Mouse (Mus musculus) limb, embryonic 11.5 days (tissue): ENCODE measurements at regions not wholly inside any gene's neighbourhood (a gene's known extent, or its start where the extent isn't known, plus 50 kb on each side); places are given as distances from the start of the nearest gene placed in this dataset.

ENCODE experiments used
- ATAC-seq: fragments of 200-750 bp; cut with Nextera tagmentation; 2 replicates; pipeline ENCODE4 v1.8.0; 2017; ENCODE audit warnings: low read depth; ENCODE audit not compliant: insufficient number of reproducible peaks, low FRiP score, low TSS enrichment
- DNase-seq: peaks from one replicate; pipeline ENCODE4 v3.0.0-alpha.2; 2015; ENCODE audit warnings: low spot score
- H3K27ac ChIP-seq: fragments of 300-500 bp; sonication (generic); replicated peaks from 2 replicates; pipeline ENCODE4 v1.5.1; 2014; ENCODE audit warnings: low read depth, mild to moderate bottlenecking, low read length
- H3K27me3 ChIP-seq: fragments of 300-500 bp; sonication (generic); 2 replicates; pipeline ENCODE4 v1.6.1; 2014; ENCODE audit warnings: mild to moderate bottlenecking, low read length, mixed read lengths; ENCODE audit not compliant: control insufficient read depth, insufficient read depth
- H3K36me3 ChIP-seq: fragments of 300-500 bp; sonication (generic); 2 replicates; pipeline ENCODE4 v1.6.1; 2014; ENCODE audit warnings: mild to moderate bottlenecking, low read length, moderate library complexity, mixed read lengths; ENCODE audit not compliant: control insufficient read depth, insufficient read depth
- H3K4me1 ChIP-seq: fragments of 300-500 bp; sonication (generic); 2 replicates; pipeline ENCODE4 v1.6.1; 2014; ENCODE audit warnings: low read length, mixed read lengths; ENCODE audit not compliant: control insufficient read depth, insufficient read depth
- H3K4me2 ChIP-seq: fragments of 300-500 bp; sonication (generic); 2 replicates; pipeline ENCODE4 v1.6.1; 2014; ENCODE audit warnings: low read depth, mild to moderate bottlenecking, moderate library complexity; ENCODE audit not compliant: severe bottlenecking
- H3K4me3 ChIP-seq: fragments of 300-500 bp; sonication (generic); 2 replicates; pipeline ENCODE4 v1.5.1; 2014; ENCODE audit warnings: low read depth, low read length
- H3K9ac ChIP-seq: fragments of 300-500 bp; sonication (generic); 2 replicates; pipeline ENCODE4 v1.6.1; 2014; ENCODE audit warnings: mild to moderate bottlenecking, low read length
- H3K9me3 ChIP-seq: fragments of 300-500 bp; sonication (generic); 2 replicates; pipeline ENCODE4 v1.6.1; 2016; ENCODE audit warnings: low read length; ENCODE audit not compliant: control insufficient read depth
- WGBS: fragments of 180-500 bp; shearing (Covaris S2); extraction: QIAGEN DNeasy Blood & Tissue Kit; methylation state at CpG from one replicate; pipeline ENCODE4 v1.1.7; 2014; 5-methylcytosine and 5-hydroxymethylcytosine counted together

DNA sequence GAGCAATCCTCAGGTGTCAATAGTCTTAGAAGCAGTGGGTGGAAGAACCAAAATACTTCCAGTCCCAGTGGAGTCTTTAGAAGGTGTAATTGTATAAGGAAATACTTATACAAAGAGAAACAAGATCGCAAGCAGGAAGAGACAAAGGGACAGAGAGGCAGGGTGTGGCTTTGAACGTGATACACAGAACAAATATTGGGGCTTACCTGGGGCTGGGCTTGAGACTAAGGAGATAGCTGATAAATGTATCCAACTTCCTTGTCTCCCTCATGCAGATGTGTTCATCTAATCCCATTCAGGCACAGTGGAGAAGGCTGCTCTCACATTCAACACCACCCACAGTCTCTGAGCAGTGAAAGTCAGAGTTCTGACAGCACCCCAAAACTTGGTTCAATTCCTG, 331.9 kb upstream of the Igfbp3 start:
- no peak for ATAC-seq
- DNase-seq: no peak
- no peak overlapping the region for H3K9ac ChIP-seq
- H3K9me3 ChIP-seq: no peaks in the 10 kb centered on the region
- no peaks in the 10 kb centered on the region for H3K4me1 ChIP-seq
- no peak overlapping the region for H3K27ac ChIP-seq
- no peak overlapping the region for H3K4me2 ChIP-seq
- WGBS: 95% methylated on average over 2 of the region's 2 CpGs
- H3K27me3 ChIP-seq: no peaks in the 10 kb centered on the region
- H3K36me3 ChIP-seq: no peaks in the 10 kb centered on the region
- H3K4me3 ChIP-seq: no peak overlapping the region

DNA sequence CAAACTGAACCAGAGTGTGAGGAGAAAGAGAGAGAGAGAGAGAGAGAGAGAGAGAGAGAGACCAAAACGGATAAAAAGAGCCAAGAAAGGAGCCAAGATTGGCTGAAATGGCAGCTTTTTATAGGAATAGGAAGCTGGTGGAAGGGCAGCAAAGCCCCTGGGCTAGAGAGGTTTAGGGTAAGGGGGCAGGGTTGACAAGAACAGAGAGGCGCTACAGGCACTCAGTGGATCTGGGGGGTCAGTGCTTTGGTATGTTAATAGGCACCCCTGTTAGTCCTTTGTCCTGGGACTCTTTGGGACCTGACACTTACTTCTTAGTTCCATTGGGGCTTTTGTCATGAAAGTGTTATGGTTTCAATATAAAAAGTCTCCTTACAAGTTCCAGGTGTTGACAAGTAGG, 320.9 kb upstream of the Igfbp3 start:
- no peak overlapping the region for H3K9ac ChIP-seq
- no peak for ATAC-seq
- DNase-seq: no peak
- WGBS: 33% methylated on average over 2 of the region's 2 CpGs
- H3K4me1 ChIP-seq: no peaks in the 10 kb centered on the region
- no peaks in the 10 kb centered on the region for H3K36me3 ChIP-seq
- no peaks in the 10 kb centered on the region for H3K27me3 ChIP-seq
- no peak overlapping the region for H3K4me2 ChIP-seq
- H3K4me3 ChIP-seq: no peak overlapping the region
- no peak overlapping the region for H3K27ac ChIP-seq
- H3K9me3 ChIP-seq: no peaks in the 10 kb centered on the region; the same call in 1 of the 2 replicates

DNA sequence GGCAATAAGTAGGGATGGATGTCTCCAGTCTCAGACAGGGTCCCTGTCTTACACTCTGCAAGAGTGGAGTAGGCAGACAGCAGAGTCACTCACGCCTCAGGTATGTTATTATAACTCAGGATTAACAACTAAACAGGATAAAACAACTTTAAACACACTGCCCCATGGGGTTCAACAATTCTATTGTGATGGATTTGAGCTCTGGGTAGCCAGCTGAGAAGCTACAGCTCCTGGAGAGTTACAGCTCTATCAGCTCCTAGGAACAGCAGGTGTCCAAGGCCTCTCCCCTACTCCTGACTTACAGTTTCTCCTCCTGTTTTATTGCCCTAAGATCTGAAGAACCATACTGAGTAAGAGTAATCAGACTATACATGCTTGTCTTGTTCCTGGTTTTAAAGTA, 319.6 kb upstream of the Igfbp3 start:
- DNase-seq: no peak
- no peaks in the 10 kb centered on the region; the same call in 1 of the 2 replicates for H3K9me3 ChIP-seq
- no peak overlapping the region for H3K4me2 ChIP-seq
- ATAC-seq: no peak
- WGBS: 50% methylated on average over 1 of the region's 1 CpGs
- H3K36me3 ChIP-seq: no peaks in the 10 kb centered on the region
- no peaks in the 10 kb centered on the region for H3K4me1 ChIP-seq
- H3K27ac ChIP-seq: no peak overlapping the region
- H3K9ac ChIP-seq: no peak overlapping the region
- H3K27me3 ChIP-seq: no peaks in the 10 kb centered on the region
- H3K4me3 ChIP-seq: no peak overlapping the region

DNA sequence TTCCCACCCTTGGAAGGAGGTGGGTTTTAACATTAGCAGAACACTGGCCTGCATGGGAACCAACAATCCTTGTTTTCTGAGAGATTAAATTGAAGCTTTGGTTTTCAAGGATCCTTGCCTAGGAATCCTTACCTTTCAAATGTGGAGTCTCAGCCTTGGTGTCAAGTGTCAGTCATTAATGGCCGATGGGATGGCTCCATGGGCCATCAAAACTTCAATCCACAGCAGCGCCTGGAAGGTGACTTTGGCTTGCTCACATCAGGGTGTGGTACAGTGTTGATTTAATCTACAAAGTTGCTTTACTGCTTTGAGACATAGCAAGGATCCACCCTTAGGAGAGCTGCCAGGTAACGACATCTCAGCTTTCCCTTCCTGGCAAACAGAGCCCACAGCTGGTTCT, 318.1 kb upstream of the Igfbp3 start:
- no peak overlapping the region for H3K9ac ChIP-seq
- H3K4me2 ChIP-seq: no peak overlapping the region
- no peak overlapping the region for H3K27ac ChIP-seq
- no peaks in the 10 kb centered on the region; the same call in 1 of the 2 replicates for H3K9me3 ChIP-seq
- no peak for DNase-seq
- H3K4me3 ChIP-seq: no peak overlapping the region
- 65% methylated on average over 3 of the region's 3 CpGs for WGBS
- no peaks in the 10 kb centered on the region for H3K36me3 ChIP-seq
- no peaks in the 10 kb centered on the region for H3K27me3 ChIP-seq
- no peak for ATAC-seq
- H3K4me1 ChIP-seq: no peaks in the 10 kb centered on the region

DNA sequence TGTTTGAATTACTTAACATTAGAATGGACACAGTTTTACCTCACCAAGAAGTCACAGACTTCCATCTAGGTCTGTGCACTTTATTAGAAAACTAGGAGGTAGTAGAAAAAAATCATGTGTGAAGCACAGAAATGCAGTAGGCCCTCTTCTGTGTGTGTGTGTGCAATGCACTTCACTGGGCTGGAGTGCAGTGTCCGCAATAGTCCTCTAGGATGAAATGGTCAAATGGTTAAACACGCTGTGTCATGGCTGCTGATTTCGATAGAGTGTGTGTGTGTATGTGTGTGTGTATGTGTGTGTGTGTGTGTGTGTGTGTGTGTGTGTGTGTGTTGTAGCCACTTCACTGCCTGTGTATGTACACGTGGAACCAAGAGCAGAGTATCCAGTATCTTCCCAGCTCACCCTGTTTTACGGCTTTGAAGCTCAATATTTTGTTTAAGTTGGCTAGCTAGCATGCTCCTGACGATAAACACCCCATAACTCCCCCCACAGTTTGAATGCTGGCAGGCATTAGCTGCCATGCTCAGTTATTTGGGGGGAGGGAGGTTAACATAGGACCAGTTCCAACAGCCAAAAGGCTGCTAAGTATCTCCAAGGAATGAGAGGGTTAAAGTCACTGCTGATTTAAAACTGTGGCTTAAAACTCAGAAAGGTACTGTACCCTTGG, 316.9 kb upstream of the Igfbp3 start:
- no peak overlapping the region for H3K4me3 ChIP-seq
- no peak overlapping the region for H3K9ac ChIP-seq
- H3K4me2 ChIP-seq: no peak overlapping the region
- H3K4me1 ChIP-seq: no peaks in the 10 kb centered on the region
- H3K27ac ChIP-seq: no peak overlapping the region
- no peak for DNase-seq
- H3K36me3 ChIP-seq: no peaks in the 10 kb centered on the region
- H3K27me3 ChIP-seq: no peaks in the 10 kb centered on the region
- no peak for ATAC-seq
- no peaks in the 10 kb centered on the region for H3K9me3 ChIP-seq
- WGBS: 85% methylated on average over 6 of the region's 6 CpGs

DNA sequence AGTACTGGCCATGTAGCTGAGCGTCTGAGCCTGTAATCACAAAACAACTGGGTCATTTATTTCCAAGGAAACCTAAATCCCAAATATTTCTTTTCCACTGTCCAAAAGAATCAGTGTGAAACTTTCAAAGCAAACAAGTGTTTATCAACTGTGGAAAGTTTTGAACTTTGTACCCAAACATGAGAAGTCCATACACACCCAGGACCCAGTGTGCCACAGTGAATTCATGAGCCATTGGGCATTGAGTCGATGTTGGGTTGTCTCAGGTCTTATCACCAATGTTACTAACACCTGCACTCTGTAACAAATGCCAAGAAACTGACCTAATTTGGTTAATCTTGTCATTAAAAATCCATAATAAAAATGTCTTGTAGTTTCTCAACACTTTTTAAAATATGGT, 305.8 kb upstream of the Igfbp3 start:
- WGBS: 57% methylated on average over 2 of the region's 2 CpGs
- Histone ChIP-seq H3K27ac (no peak overlapping the region), H3K4me3 (no peak overlapping the region), H3K9ac (no peak overlapping the region), H3K4me2 (no peak overlapping the region), H3K9me3 (no peaks in the 10 kb centered on the region), H3K27me3 (no peaks in the 10 kb centered on the region), H3K36me3 (no peaks in the 10 kb centered on the region), H3K4me1 (no peaks in the 10 kb centered on the region)
- DNase-seq: no peak
- ATAC-seq: no peak

DNA sequence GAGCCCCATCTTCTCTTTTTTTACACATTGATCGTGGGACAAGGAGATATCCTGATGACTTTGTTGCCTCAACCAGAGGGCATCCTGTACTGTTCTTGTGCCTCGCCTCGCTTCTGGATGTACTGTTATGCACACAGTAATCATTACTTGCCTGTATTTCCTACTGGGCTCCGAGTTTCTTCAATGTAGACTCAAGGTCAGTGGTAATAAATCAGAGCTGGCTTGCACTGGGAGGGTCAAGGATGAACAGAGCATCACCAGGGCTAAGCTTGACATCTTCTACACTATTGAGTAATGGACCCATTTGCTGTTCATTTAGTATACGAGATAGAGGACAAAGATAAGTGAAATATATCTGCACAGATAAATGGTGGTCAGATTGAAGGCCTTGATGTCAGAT, 295.1 kb upstream of the Igfbp3 start:
- Histone ChIP-seq H3K36me3 (no peaks in the 10 kb centered on the region), H3K4me1 (no peaks in the 10 kb centered on the region), H3K9ac (no peak overlapping the region), H3K27me3 (no peaks in the 10 kb centered on the region), H3K4me3 (no peak overlapping the region), H3K27ac (no peak overlapping the region), H3K4me2 (no peak overlapping the region), H3K9me3 (no peaks in the 10 kb centered on the region)
- no peak for ATAC-seq
- DNase-seq: no peak
- 74% methylated on average over 5 of the region's 5 CpGs for WGBS

DNA sequence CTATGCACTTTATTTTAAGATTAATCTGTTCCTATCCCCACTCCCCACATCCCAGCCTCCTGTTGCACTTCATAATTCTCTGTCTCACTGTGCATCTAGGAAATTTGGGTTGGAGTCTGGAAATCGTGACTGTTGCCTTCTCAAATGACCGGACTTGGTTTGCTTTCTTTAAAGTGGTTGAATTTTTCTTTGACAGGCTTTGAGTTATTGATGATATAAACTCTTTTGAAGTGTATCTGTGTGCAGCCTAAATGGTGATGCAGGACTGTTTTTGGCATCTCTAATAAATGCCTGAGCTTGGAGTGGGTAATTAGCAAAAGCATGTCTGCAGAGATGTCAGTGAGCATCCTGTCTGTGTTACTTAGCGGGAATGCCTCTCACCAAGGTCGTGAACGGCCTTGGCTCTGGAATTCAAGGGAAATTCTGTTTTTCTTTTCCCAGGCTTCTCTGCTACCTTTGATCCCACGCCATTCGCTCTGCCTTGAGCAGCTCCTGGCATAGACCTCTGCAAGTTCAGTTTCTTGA, 292.8 kb upstream of the Igfbp3 start:
- H3K27ac ChIP-seq: no peak overlapping the region
- no peaks in the 10 kb centered on the region for H3K27me3 ChIP-seq
- DNase-seq (no peak), ATAC-seq (no peak)
- no peak overlapping the region for H3K9ac ChIP-seq
- H3K4me2 ChIP-seq: no peak overlapping the region
- no peak overlapping the region for H3K4me3 ChIP-seq
- H3K36me3 ChIP-seq: no peaks in the 10 kb centered on the region
- no peaks in the 10 kb centered on the region for H3K9me3 ChIP-seq
- WGBS: 21% methylated on average over 7 of the region's 7 CpGs
- no peaks in the 10 kb centered on the region for H3K4me1 ChIP-seq
